Mouse (Mus musculus) ES-E14 (cell line): ENCODE measurements around the gene Abhd11. TPM values are rescaled to one million over a fixed set of nuclear protein-coding genes. Genes with fewer than 3 reads are reported as not detected.
A peak's percentile ranks its signal among the peaks of the same experiment; 100 is the strongest.

ENCODE experiments used
- DNase-seq: peaks from one replicate; pipeline ENCODE4 v3.0.0-alpha.2; 2013; ENCODE audit warnings: low read depth, low spot score
- H3K27ac ChIP-seq: 2 replicates; pipeline ENCODE4 v1.5.1; 2012; ENCODE audit warnings: low read depth, mild to moderate bottlenecking, low read length, moderate library complexity, mixed read lengths; ENCODE audit not compliant: poor library complexity, insufficient read depth, severe bottlenecking
- H3K36me3 ChIP-seq: 2 replicates; pipeline ENCODE4 v1.6.1; 2012; ENCODE audit warnings: mild to moderate bottlenecking, low read length, moderate library complexity, mixed read lengths; ENCODE audit not compliant: control insufficient read depth, poor library complexity, insufficient read depth, severe bottlenecking
- H3K4me1 ChIP-seq, 2 experiments: fragments of 150-350 bp in 1 of 2; sonication (generic) in 1 of 2; 2 replicates each; pipeline ENCODE4 v1.6.1; 2012; ENCODE audit warnings: low read length in 2 of 2, mild to moderate bottlenecking in 1 of 2, mixed read lengths in 1 of 2; ENCODE audit not compliant: control insufficient read depth in 2 of 2, insufficient read depth in 2 of 2, poor library complexity in 1 of 2
- H3K4me3 ChIP-seq, 2 experiments: fragments of 150-350 bp in 1 of 2; sonication (generic) in 1 of 2; 2 replicates each; pipeline ENCODE4 v1.5.1; 2012; ENCODE audit warnings: low read length in 2 of 2, low read depth in 1 of 2, mild to moderate bottlenecking in 1 of 2, mixed read lengths in 1 of 2; ENCODE audit not compliant: insufficient read depth in 1 of 2, poor library complexity in 1 of 2, severe bottlenecking in 1 of 2
- H3K9ac ChIP-seq: 2 replicates; pipeline ENCODE4 v1.6.1; 2012; ENCODE audit warnings: low read depth, mild to moderate bottlenecking, low read length, mixed read lengths; ENCODE audit not compliant: poor library complexity, insufficient read depth, severe bottlenecking
- H3K9me3 ChIP-seq: fragments of 150-350 bp; sonication (generic); 2 replicates; pipeline ENCODE4 v1.6.1; 2012; ENCODE audit warnings: low read depth, mild to moderate bottlenecking, low read length; ENCODE audit not compliant: control insufficient read depth, insufficient read depth
- CHD2 ChIP-seq: IDR thresholded peaks from 2 replicates; pipeline ENCODE4 v1.6.1; 2014; ENCODE audit warnings: mild to moderate bottlenecking, low read depth, low read length, inconsistent platforms
- HCFC1 ChIP-seq: IDR thresholded peaks from 2 replicates; pipeline ENCODE4 v1.6.1; 2012; ENCODE audit warnings: low read length, inconsistent platforms, borderline replicate concordance; ENCODE audit not compliant: insufficient read depth
- MAFK ChIP-seq: IDR thresholded peaks from 2 replicates; pipeline ENCODE4 v1.6.1; 2014; ENCODE audit warnings: mild to moderate bottlenecking, low read depth, low read length, inconsistent platforms; ENCODE audit not compliant: insufficient read depth
- ZC3H11A ChIP-seq: IDR thresholded peaks from 2 replicates; pipeline ENCODE4 v1.6.1; 2012; ENCODE audit warnings: low read depth, mild to moderate bottlenecking, inconsistent platforms, low read length, borderline replicate concordance
- ZNF384 ChIP-seq: IDR thresholded peaks from 2 replicates; pipeline ENCODE4 v1.6.1; 2012; ENCODE audit warnings: low read depth, low read length, inconsistent platforms
- in situ Hi-C, 2 experiments: fragments of 600-800 bp; cut with MboI; formaldehyde crosslinking; loops; one replicate each; pipeline ENCODE4 v1.15.1; 2025; ENCODE audit warnings: low sequenced_read_pairs in 2 of 2, inconsistent platforms in 1 of 2; ENCODE audit not compliant: unreplicated experiment in 2 of 2
- total RNA-seq: library from RNA; depleted of rRNA; stranded (reverse); fragments of 300-350 nt; gene quantifications from 2 replicates; pipeline ENCODE4 v1.2.3, GENCODE M21; 2012

Abhd11 gene
- total RNA-seq, 1 experiment = 64.8 TPM

DNA sequence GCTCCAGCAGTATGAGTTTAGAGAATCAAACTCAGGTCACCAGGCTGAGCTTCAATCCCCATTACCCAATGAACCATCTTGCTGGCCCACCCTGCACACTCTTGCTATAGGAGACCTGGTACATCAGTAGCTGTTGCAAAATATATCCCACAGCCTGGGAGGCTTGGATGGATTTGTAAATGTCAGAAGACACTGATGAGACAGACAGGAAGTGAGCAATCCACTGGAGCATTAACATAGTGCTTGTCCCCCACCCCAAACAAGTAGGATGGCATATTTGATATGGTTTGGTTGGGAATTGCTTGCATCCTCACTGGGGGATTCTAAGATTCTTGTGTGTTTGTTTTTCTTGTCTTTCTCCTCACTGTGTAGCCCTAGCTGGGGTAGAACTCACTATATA, 35.9 kb upstream of the Abhd11 start:
- TF ChIP-seq ZC3H11A (no peak), MAFK (no peak), CHD2 (no peak), HCFC1 (no peak), ZNF384 (no peak)
- no peak for DNase-seq
- peak overlapping the region; percentile 62; the same call in 1 of the 2 replicates for H3K27ac ChIP-seq
- H3K9me3 ChIP-seq = no peaks in the 10 kb centered on the region
- peaks cover 16 to 20% of the 10 kb centered on the region in 2 experiments for H3K4me1 ChIP-seq
- H3K36me3 ChIP-seq = no peaks in the 10 kb centered on the region
- no peak overlapping the region for H3K4me3 ChIP-seq
- H3K9ac ChIP-seq = no peak overlapping the region
- in situ Hi-C loops = no loop called here

DNA sequence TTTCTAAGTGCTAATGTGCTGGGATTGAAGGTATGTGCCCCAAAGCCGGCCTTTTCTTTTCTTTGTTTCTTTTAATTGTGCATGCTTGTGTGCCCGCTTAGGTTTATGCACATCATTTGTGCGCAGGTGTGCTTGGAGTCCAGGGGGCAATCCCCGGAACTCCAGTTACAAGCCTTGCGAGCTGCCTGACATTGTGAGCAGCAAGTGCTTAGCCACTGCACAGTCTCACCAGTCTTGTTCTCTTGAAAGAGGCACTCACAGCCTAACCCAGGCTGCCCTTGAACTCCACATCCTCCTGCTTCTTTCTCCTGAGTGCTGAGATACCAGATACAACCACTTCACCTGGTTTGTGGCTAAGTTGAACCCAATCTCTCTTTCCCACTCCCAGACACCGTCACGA, 35.4 kb upstream of the Abhd11 start:
- Histone ChIP-seq H3K9ac (no peak overlapping the region), H3K36me3 (no peaks in the 10 kb centered on the region), H3K9me3 (no peaks in the 10 kb centered on the region), H3K4me1 (peaks cover 16 to 18% of the 10 kb centered on the region in 2 experiments), H3K27ac (peak overlapping the region; percentile 62), H3K4me3 (no peak overlapping the region)
- TF ChIP-seq HCFC1 = no peak
- no peak for TF ChIP-seq ZC3H11A
- TF ChIP-seq CHD2 = no peak
- no peak for TF ChIP-seq MAFK
- DNase-seq = no peak
- in situ Hi-C loops = no loop called here

DNA sequence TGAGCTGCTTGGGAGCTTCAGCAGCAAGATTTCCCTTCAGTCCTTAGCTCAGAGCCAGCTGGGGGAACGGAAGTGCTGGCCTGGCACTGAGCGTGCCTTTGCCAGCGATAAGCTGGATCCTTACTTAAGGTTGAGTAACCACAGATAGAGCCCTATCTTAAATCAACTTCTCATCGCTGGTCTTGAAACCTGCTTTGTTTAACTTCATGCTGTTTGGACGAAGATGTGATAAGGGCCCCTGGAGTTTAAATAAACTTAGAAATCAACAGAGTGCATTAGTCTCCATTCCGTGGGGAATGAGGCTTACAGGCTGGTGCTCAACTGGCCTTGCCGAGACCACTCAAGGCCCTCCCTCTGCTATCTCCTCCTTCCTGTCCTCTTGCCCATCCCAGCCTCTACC, 34.7 kb upstream of the Abhd11 start:
- in situ Hi-C loops = no loop called here
- H3K9me3 ChIP-seq = no peaks in the 10 kb centered on the region
- no peak overlapping the region for H3K27ac ChIP-seq
- H3K4me1 ChIP-seq = peaks cover 15 to 16% of the 10 kb centered on the region in 2 experiments
- DNase-seq = no peak
- H3K36me3 ChIP-seq = no peaks in the 10 kb centered on the region
- TF ChIP-seq ZNF384 = no peak
- no peak for TF ChIP-seq CHD2
- no peak for TF ChIP-seq ZC3H11A
- no peak for TF ChIP-seq MAFK
- TF ChIP-seq HCFC1 = no peak
- no peak overlapping the region for H3K4me3 ChIP-seq
- H3K9ac ChIP-seq = no peak overlapping the region

DNA sequence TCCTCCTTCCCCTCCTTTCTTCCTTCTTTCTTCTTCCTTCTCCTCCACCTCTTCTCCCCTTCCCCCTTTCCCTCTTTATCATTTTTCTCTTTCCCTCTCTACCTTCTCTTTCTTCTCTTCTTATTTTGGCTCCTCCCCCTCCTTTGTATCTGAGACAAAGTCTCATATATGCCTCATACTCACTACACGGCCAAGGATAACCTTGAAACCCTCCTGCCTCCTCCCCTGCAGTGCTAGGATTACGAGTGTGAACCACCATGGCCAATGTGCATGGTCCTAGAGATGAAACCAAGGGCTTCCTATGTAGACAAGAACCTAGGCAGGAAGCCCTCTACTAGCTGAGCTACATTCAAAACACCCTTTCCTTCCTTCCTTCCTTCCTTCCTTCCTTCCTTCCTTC, 34.0 kb upstream of the Abhd11 start:
- TF ChIP-seq ZNF384 = no peak
- TF ChIP-seq CHD2 = no peak
- TF ChIP-seq ZC3H11A = no peak
- TF ChIP-seq HCFC1 = no peak
- no peak for TF ChIP-seq MAFK
- in situ Hi-C loops = no loop called here
- Histone ChIP-seq H3K9ac (no peak overlapping the region), H3K9me3 (no peaks in the 10 kb centered on the region), H3K4me3 (no peak overlapping the region), H3K36me3 (no peaks in the 10 kb centered on the region), H3K27ac (no peak overlapping the region), H3K4me1 (peaks cover 14% of the 10 kb centered on the region in 2 experiments)
- no peak for DNase-seq

DNA sequence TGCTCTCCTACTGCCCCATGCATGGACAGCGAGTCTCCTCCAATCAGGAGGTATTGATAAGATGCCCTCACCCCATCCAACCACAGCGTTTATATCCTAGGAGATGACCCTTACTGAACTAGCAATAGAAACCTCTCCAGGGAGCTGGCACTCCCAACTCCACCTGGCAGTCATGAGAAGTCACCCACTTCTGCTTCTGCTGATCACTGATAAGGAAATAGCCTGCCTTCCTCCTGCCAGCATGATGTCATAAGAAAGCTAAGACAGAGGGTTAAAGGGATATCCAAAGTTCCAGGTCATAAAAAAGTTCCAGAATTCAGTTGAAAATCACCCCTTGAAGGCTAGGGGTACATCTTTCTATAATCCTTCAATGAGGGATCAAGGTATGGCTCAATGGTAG, 32.8 kb upstream of the Abhd11 start:
- H3K9ac ChIP-seq = no peak overlapping the region
- no peaks in the 10 kb centered on the region for H3K9me3 ChIP-seq
- H3K36me3 ChIP-seq = no peaks in the 10 kb centered on the region
- H3K4me1 ChIP-seq = peaks cover 13 to 20% of the 10 kb centered on the region in 2 experiments
- DNase-seq = no peak
- no peak overlapping the region for H3K27ac ChIP-seq
- in situ Hi-C loops = no loop called here
- H3K4me3 ChIP-seq = no peak overlapping the region
- TF ChIP-seq CHD2 = no peak
- no peak for TF ChIP-seq MAFK
- no peak for TF ChIP-seq ZC3H11A
- TF ChIP-seq HCFC1 = no peak
- TF ChIP-seq ZNF384 = no peak
